Mouse (Mus musculus): ENCODE measurements at regions not wholly inside any gene's neighbourhood (a gene's known extent, or its start where the extent isn't known, plus 50 kb on each side); places are given as distances from the start of the nearest gene placed in this dataset.

DNA sequence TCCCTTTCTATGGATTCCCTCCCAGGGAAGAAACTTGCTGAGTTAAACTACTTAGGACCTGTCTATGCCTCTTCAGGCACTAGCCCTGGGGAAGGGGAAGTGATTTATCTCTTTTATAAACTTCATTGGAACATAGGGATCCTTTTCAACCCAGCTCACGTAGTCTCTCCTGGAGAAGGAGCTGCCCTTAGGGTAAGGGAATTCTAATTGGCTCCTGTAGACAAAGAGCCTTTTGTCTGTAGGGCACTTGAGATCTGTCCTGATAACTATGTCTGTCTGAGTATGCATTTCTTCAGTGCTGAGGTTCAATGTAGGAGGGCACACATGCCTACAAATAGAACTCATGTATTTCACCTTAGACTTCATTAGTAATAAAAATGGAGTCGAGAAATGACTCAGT, 413.9 kb upstream of the Large1 start:
- Histone ChIP-seq H3K9ac (ENCODE audit: low read depth, low read length) (no peak overlapping the region), H3K9me3 (ENCODE audit: control insufficient read depth, low read length) (no peaks in the 10 kb centered on the region), H3K36me3 (ENCODE audit: control insufficient read depth, insufficient read depth, low read length) (no peaks in the 10 kb centered on the region), H3K4me2 (ENCODE audit: low read depth, low read length) (no peak overlapping the region), H3K4me3 (ENCODE audit: low read length) (no peak overlapping the region), H3K4me1 (ENCODE audit: control insufficient read depth, insufficient read depth, low read length) (no peaks in the 10 kb centered on the region), H3K27ac (ENCODE audit: low read length) (no peak overlapping the region), H3K27me3 (replicated peaks; ENCODE audit: control insufficient read depth, insufficient read depth, low read length) (no peaks in the 10 kb centered on the region)
- 50% methylated on average over 2 of the region's 2 CpGs for WGBS
- peak; percentile 72 for ATAC-seq

DNA sequence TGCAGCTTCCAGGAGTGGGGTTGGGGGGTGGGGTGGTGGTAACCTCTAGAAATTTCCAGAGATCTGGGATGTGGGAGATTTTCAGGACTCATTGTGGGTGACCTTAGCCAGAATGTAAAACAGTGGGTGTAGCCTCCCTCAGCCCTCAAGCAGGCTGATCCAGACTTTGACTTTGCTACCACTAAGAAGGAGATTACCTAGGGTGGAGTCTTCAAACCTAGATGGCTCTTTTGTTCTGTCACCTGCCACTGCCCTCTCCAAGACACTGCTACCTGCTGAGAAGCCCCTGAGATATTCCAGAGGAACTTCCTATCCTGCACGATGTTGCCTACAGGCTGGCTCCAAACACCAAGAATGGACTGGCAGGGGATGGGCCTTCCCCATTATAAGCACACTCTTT, 405.4 kb upstream of the Large1 start:
- Histone ChIP-seq H3K27me3 (replicated peaks; ENCODE audit: control insufficient read depth, insufficient read depth, low read length) (no peaks in the 10 kb centered on the region), H3K9ac (ENCODE audit: low read depth, low read length) (no peak overlapping the region), H3K9me3 (ENCODE audit: control insufficient read depth, low read length) (no peaks in the 10 kb centered on the region), H3K4me2 (ENCODE audit: low read depth, low read length) (no peak overlapping the region), H3K4me1 (ENCODE audit: control insufficient read depth, insufficient read depth, low read length) (no peaks in the 10 kb centered on the region), H3K36me3 (ENCODE audit: control insufficient read depth, insufficient read depth, low read length) (no peaks in the 10 kb centered on the region), H3K27ac (ENCODE audit: low read length) (no peak overlapping the region), H3K4me3 (ENCODE audit: low read length) (no peak overlapping the region)
- no peak for ATAC-seq
- 89% methylated on average over 1 of the region's 1 CpGs for WGBS

DNA sequence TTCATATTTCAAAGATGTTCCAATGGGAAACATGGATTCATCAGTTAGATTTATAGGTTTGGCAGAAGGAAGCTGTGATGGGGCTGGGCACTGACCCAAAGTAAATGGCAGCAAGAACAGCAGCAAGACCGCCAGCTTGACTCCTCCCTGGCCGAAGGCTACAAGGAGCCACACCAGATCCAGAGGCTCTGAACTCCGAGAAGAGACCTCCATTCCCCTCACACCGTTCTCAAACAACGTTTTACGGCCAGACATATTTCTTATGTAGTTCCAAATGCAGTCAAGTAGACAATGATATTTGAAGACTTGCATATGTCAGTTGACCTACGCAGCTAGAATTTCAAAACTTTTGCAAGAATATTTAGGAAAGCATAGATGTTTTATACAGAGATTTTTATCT, 397.2 kb upstream of the Large1 start:
- 78% methylated on average over 7 of the region's 7 CpGs for WGBS

DNA sequence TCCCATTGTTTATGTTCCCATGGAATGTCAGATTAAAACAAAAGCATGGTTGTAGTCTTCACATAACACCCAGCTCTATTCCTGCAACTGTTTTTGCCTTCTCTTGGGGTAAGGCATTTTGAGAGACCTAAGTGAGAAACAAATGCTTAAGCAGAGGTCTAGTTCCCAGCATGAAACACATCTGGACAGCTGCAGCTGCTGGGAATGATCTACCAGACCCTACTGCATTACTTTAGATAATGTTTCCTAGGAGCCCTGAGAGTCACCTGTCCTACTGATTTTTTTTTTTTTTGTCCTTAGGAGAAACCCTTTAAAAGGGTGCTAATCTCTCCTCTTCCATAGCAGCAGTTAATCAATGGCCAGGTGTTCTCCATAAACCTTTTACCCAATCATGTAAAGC, 353.5 kb upstream of the Large1 start:
- Histone ChIP-seq H3K27me3 (replicated peaks; ENCODE audit: control insufficient read depth, insufficient read depth, low read length) (no peaks in the 10 kb centered on the region), H3K9ac (ENCODE audit: low read depth, low read length) (no peak overlapping the region), H3K4me3 (ENCODE audit: low read length) (no peak overlapping the region), H3K27ac (ENCODE audit: low read length) (no peak overlapping the region), H3K4me2 (ENCODE audit: low read depth, low read length) (no peak overlapping the region), H3K4me1 (ENCODE audit: control insufficient read depth, insufficient read depth, low read length) (no peaks in the 10 kb centered on the region), H3K9me3 (ENCODE audit: control insufficient read depth, low read length) (no peaks in the 10 kb centered on the region), H3K36me3 (ENCODE audit: control insufficient read depth, insufficient read depth, low read length) (no peaks in the 10 kb centered on the region)
- ATAC-seq, result no peak

More for the DNA sequence above, 397.2 kb upstream of the Large1 start:
- H3K27me3 ChIP-seq (replicated peaks; ENCODE audit: control insufficient read depth, insufficient read depth, low read length), result no peaks in the 10 kb centered on the region
- no peaks in the 10 kb centered on the region for H3K36me3 ChIP-seq (ENCODE audit: control insufficient read depth, insufficient read depth, low read length)
- ATAC-seq, result no peak
- no peak overlapping the region for H3K27ac ChIP-seq (ENCODE audit: low read length)
- no peaks in the 10 kb centered on the region for H3K9me3 ChIP-seq (ENCODE audit: control insufficient read depth, low read length)
- no peaks in the 10 kb centered on the region for H3K4me1 ChIP-seq (ENCODE audit: control insufficient read depth, insufficient read depth, low read length)
- H3K4me2 ChIP-seq (ENCODE audit: low read depth, low read length), result no peak overlapping the region
- no peak overlapping the region for H3K9ac ChIP-seq (ENCODE audit: low read depth, low read length)
- H3K4me3 ChIP-seq (ENCODE audit: low read length), result no peak overlapping the region
